Mouse (Mus musculus): ENCODE data around the gene Rnf113a2. TPM values are rescaled to one million over a fixed set of nuclear protein-coding genes. Genes with fewer than 3 reads are reported as not detected.

Rnf113a2 gene
- 29.4 and 31.2 TPM in 2 replicates for polyA plus RNA-seq (2016; fragmentation: Nextera tagmentation; extraction: Ambion mirVana)

- Histone ChIP-seq H3K4me3 (peak within 1 kb of the TSS; percentile 47), H3K27ac (0 out of 2 replicates have a peak within 1 kb of the TSS, but pooled peaks have one; percentile 24), H3K4me2 (replicated peaks) (peak within 1 kb of the TSS; percentile 60), H3K27me3 (no peaks in the 10 kb centered on the region; the same call in 1 of the 2 replicates), H3K9me3 (no peaks in the 10 kb centered on the region), H3K9ac (peak within 1 kb of the TSS; percentile 56), H3K36me3 (no peaks in the 10 kb centered on the region), H3K4me1 (no peaks in the 10 kb centered on the region)
- 3% methylated on average over 50 of the region's 50 CpGs for WGBS
- ATAC-seq (ENCODE audit: insufficient number of reproducible peaks, insufficient read depth, low FRiP score, low TSS enrichment) = no peak
Measured at GRCm38 (mm10) chr12:84416834-84417604, at the start of gene Rnf113a2. TSS of gene Rnf113a2 (plus strand) at chr12:84417196.

- no peak overlapping the region for H3K27ac ChIP-seq
- H3K4me1 ChIP-seq = no peaks in the 10 kb centered on the region
- no peak overlapping the region for H3K4me2 ChIP-seq (replicated peaks)
- H3K9me3 ChIP-seq = no peaks in the 10 kb centered on the region
- no peaks in the 10 kb centered on the region for H3K27me3 ChIP-seq
- WGBS = 93% methylated on average over 5 of the region's 5 CpGs
- ATAC-seq (ENCODE audit: insufficient number of reproducible peaks, insufficient read depth, low FRiP score, low TSS enrichment) = no peak
- H3K4me3 ChIP-seq = no peak overlapping the region
- H3K36me3 ChIP-seq = peaks cover 65% of the 10 kb centered on the region
- no peak overlapping the region for H3K9ac ChIP-seq
Measured at GRCm38 (mm10) chr12:84371647-84372046, 45.3 kb upstream of the Rnf113a2 start.

GRCm38 (mm10) chr12:84373831-84374481 is 43.0 kb upstream of the Rnf113a2 start:
- 89% methylated on average over 6 of the region's 6 CpGs for WGBS

GRCm38 (mm10) chr12:84382369-84382768 is 34.6 kb upstream of the Rnf113a2 start:
- Histone ChIP-seq H3K9me3 (no peaks in the 10 kb centered on the region), H3K9ac (no peak overlapping the region), H3K4me2 (replicated peaks) (no peak overlapping the region), H3K4me1 (no peaks in the 10 kb centered on the region), H3K27me3 (no peaks in the 10 kb centered on the region), H3K36me3 (peaks cover 8% of the 10 kb centered on the region; the same call in 1 of the 2 replicates), H3K4me3 (no peak overlapping the region), H3K27ac (no peak overlapping the region)
- ATAC-seq (ENCODE audit: insufficient number of reproducible peaks, insufficient read depth, low FRiP score, low TSS enrichment) = no peak
- WGBS = 90% methylated on average over 4 of the region's 4 CpGs

More at GRCm38 (mm10) chr12:84373831-84374481, 43.0 kb upstream of the Rnf113a2 start:
- no peaks in the 10 kb centered on the region for H3K4me1 ChIP-seq
- H3K27ac ChIP-seq = no peak overlapping the region
- H3K9ac ChIP-seq = no peak overlapping the region
- ATAC-seq (ENCODE audit: insufficient number of reproducible peaks, insufficient read depth, low FRiP score, low TSS enrichment) = no peak
- H3K9me3 ChIP-seq = no peaks in the 10 kb centered on the region
- H3K4me3 ChIP-seq = no peak overlapping the region
- no peaks in the 10 kb centered on the region for H3K27me3 ChIP-seq
- peaks cover 49% of the 10 kb centered on the region for H3K36me3 ChIP-seq
- no peak overlapping the region for H3K4me2 ChIP-seq (replicated peaks)

- H3K27me3 ChIP-seq = no peaks in the 10 kb centered on the region
- no peaks in the 10 kb centered on the region for H3K9me3 ChIP-seq
- no peak overlapping the region for H3K4me3 ChIP-seq
- no peak overlapping the region for H3K27ac ChIP-seq
- H3K4me1 ChIP-seq = no peaks in the 10 kb centered on the region
- peaks cover 8% of the 10 kb centered on the region; the same call in 1 of the 2 replicates for H3K36me3 ChIP-seq
- WGBS = 84% methylated on average over 5 of the region's 5 CpGs
- H3K4me2 ChIP-seq (replicated peaks) = no peak overlapping the region
- no peak for ATAC-seq (ENCODE audit: insufficient number of reproducible peaks, insufficient read depth, low FRiP score, low TSS enrichment)
- no peak overlapping the region for H3K9ac ChIP-seq
Measured at GRCm38 (mm10) chr12:84384644-84385081, 32.3 kb upstream of the Rnf113a2 start.

- H3K36me3 ChIP-seq = peaks cover 8% of the 10 kb centered on the region; the same call in 1 of the 2 replicates
- whole genome bisulfite sequencing = 91% methylated on average over 4 of the region's 4 CpGs
- no peak overlapping the region for H3K4me2 ChIP-seq (replicated peaks)
- H3K9ac ChIP-seq = no peak overlapping the region
- H3K27ac ChIP-seq = no peak overlapping the region
- H3K9me3 ChIP-seq = no peaks in the 10 kb centered on the region
- H3K4me1 ChIP-seq = no peaks in the 10 kb centered on the region
- no peak for ATAC-seq (ENCODE audit: insufficient number of reproducible peaks, insufficient read depth, low FRiP score, low TSS enrichment)
- no peak overlapping the region for H3K4me3 ChIP-seq
- H3K27me3 ChIP-seq = no peaks in the 10 kb centered on the region
Measured at GRCm38 (mm10) chr12:84385408-84385807, 31.6 kb upstream of the Rnf113a2 start.

- Histone ChIP-seq H3K4me1 (no peaks in the 10 kb centered on the region), H3K9me3 (no peaks in the 10 kb centered on the region), H3K4me2 (replicated peaks) (no peak overlapping the region), H3K36me3 (0 out of 2 replicates have a peak, but pooled peaks cover under 1% of the 10 kb centered on the region), H3K27me3 (no peaks in the 10 kb centered on the region), H3K27ac (no peak overlapping the region), H3K4me3 (no peak overlapping the region), H3K9ac (no peak overlapping the region)
- no peak for ATAC-seq (ENCODE audit: insufficient number of reproducible peaks, insufficient read depth, low FRiP score, low TSS enrichment)
- whole genome bisulfite sequencing = 82% methylated on average over 8 of the region's 8 CpGs
Measured at GRCm38 (mm10) chr12:84388097-84388496, 28.9 kb upstream of the Rnf113a2 start.

- Histone ChIP-seq H3K4me3 (no peak overlapping the region), H3K4me2 (replicated peaks) (no peak overlapping the region), H3K36me3 (no peaks in the 10 kb centered on the region), H3K9ac (no peak overlapping the region), H3K9me3 (no peaks in the 10 kb centered on the region), H3K27ac (no peak overlapping the region), H3K27me3 (no peaks in the 10 kb centered on the region), H3K4me1 (no peaks in the 10 kb centered on the region)
- no peak for ATAC-seq (ENCODE audit: insufficient number of reproducible peaks, insufficient read depth, low FRiP score, low TSS enrichment)
- 73% methylated on average over 14 of the region's 14 CpGs for WGBS
Measured at GRCm38 (mm10) chr12:84388774-84389400, 28.1 kb upstream of the Rnf113a2 start.

- no peak for ATAC-seq (ENCODE audit: insufficient number of reproducible peaks, insufficient read depth, low FRiP score, low TSS enrichment)
- Histone ChIP-seq H3K9ac (no peak overlapping the region), H3K4me1 (no peaks in the 10 kb centered on the region), H3K4me3 (no peak overlapping the region), H3K36me3 (no peaks in the 10 kb centered on the region), H3K27ac (no peak overlapping the region), H3K27me3 (no peaks in the 10 kb centered on the region), H3K9me3 (no peaks in the 10 kb centered on the region), H3K4me2 (replicated peaks) (no peak overlapping the region)
- WGBS = 78% methylated on average over 6 of the region's 6 CpGs
Measured at GRCm38 (mm10) chr12:84390336-84390735, 26.7 kb upstream of the Rnf113a2 start.

- 94% methylated on average over 4 of the region's 4 CpGs for WGBS
- H3K4me3 ChIP-seq = no peak overlapping the region
- ATAC-seq (ENCODE audit: insufficient number of reproducible peaks, insufficient read depth, low FRiP score, low TSS enrichment) = no peak
Measured at GRCm38 (mm10) chr12:84392681-84393080, 24.3 kb upstream of the Rnf113a2 start.

GRCm38 (mm10) chr12:84393847-84394246 is 23.1 kb upstream of the Rnf113a2 start:
- no peak overlapping the region for H3K27ac ChIP-seq
- no peak overlapping the region for H3K4me2 ChIP-seq (replicated peaks)
- no peak overlapping the region for H3K4me3 ChIP-seq
- H3K9me3 ChIP-seq = no peaks in the 10 kb centered on the region
- no peaks in the 10 kb centered on the region for H3K27me3 ChIP-seq
- H3K4me1 ChIP-seq = no peaks in the 10 kb centered on the region
- 93% methylated on average over 5 of the region's 5 CpGs for WGBS
- ATAC-seq (ENCODE audit: insufficient number of reproducible peaks, insufficient read depth, low FRiP score, low TSS enrichment) = no peak
- H3K36me3 ChIP-seq = no peaks in the 10 kb centered on the region
- no peak overlapping the region for H3K9ac ChIP-seq

More at GRCm38 (mm10) chr12:84392681-84393080, 24.3 kb upstream of the Rnf113a2 start:
- no peak overlapping the region for H3K4me2 ChIP-seq (replicated peaks)
- no peaks in the 10 kb centered on the region for H3K9me3 ChIP-seq
- H3K27ac ChIP-seq = no peak overlapping the region
- H3K36me3 ChIP-seq = no peaks in the 10 kb centered on the region
- no peak overlapping the region for H3K9ac ChIP-seq
- H3K4me1 ChIP-seq = no peaks in the 10 kb centered on the region
- H3K27me3 ChIP-seq = no peaks in the 10 kb centered on the region

Measured in embryonic facial prominence, embryonic 12.5 days (tissue).